Mouse (Mus musculus): ENCODE results near the gene Ogdh.
A peak's percentile ranks its signal among the peaks of the same experiment; 100 is the strongest.
"Not testable (repeated sequence)": the region's sequence is repeated elsewhere in the genome, so short reads cannot be mapped to it uniquely, and the experiment has no call there.

Gene Ogdh

GRCm38 (mm10) chr11:6291401-6292115 is at the start of gene Ogdh:
Ogdh (plus strand) TSS chr11:6291633.
- DNase-seq (ENCODE audit: low spot score in 2 of 2), result peak; percentile 98 to 99

GRCm38 (mm10) chr11:6244707-6245106 is 46.7 kb upstream of the Ogdh start:
- DNase-seq (ENCODE audit: low spot score in 2 of 2), result no peak

- no peak for DNase-seq (ENCODE audit: low spot score in 2 of 2)
Measured at GRCm38 (mm10) chr11:6252248-6252647, 39.2 kb upstream of the Ogdh start.

GRCm38 (mm10) chr11:6252824-6253223 is 38.6 kb upstream of the Ogdh start:
- DNase-seq (ENCODE audit: low spot score in 2 of 2), result no peak

- not testable (repeated sequence) for DNase-seq (ENCODE audit: low spot score in 2 of 2)
Measured at GRCm38 (mm10) chr11:6254602-6255001, 36.8 kb upstream of the Ogdh start.

GRCm38 (mm10) chr11:6256490-6257072 is 34.9 kb upstream of the Ogdh start:
- DNase-seq (ENCODE audit: low spot score in 2 of 2), result no peak

GRCm38 (mm10) chr11:6259413-6259812 is 32.0 kb upstream of the Ogdh start:
- DNase-seq (ENCODE audit: low spot score in 2 of 2), result no peak

- peak; percentile 85 to 88 for DNase-seq (ENCODE audit: low spot score in 2 of 2)
Measured at GRCm38 (mm10) chr11:6261434-6262082, 29.9 kb upstream of the Ogdh start.

GRCm38 (mm10) chr11:6266621-6267020 is 24.8 kb upstream of the Ogdh start:
- DNase-seq (ENCODE audit: low spot score in 2 of 2), result no peak

- DNase-seq (ENCODE audit: low spot score in 2 of 2), result peak; percentile 93 to 97
Measured at GRCm38 (mm10) chr11:6267320-6268254, 23.8 kb upstream of the Ogdh start, which contains the start of gene Ddx56. Ddx56 (minus strand) TSS chr11:6267772.

GRCm38 (mm10) chr11:6273607-6274006 is 17.8 kb upstream of the Ogdh start:
- DNase-seq (ENCODE audit: low spot score in 2 of 2), result no peak

GRCm38 (mm10) chr11:6274387-6275093 is 16.9 kb upstream of the Ogdh start, which contains the start of gene Tmed4:
Tmed4 (minus strand) TSS chr11:6274870.
- peak; percentile 98 to 99 for DNase-seq (ENCODE audit: low spot score in 2 of 2)

- no peak for DNase-seq (ENCODE audit: low spot score in 2 of 2)
Measured at GRCm38 (mm10) chr11:6275094-6275484, 16.3 kb upstream of the Ogdh start.

GRCm38 (mm10) chr11:6276466-6276865 is 15.0 kb upstream of the Ogdh start:
- no peak for DNase-seq (ENCODE audit: low spot score in 2 of 2)

- DNase-seq (ENCODE audit: low spot score in 2 of 2), result no peak
Measured at GRCm38 (mm10) chr11:6282940-6283339, 8.5 kb upstream of the Ogdh start.

GRCm38 (mm10) chr11:6290138-6290537 is 1.3 kb upstream of the Ogdh start:
- DNase-seq (ENCODE audit: low spot score in 2 of 2), result no peak

GRCm38 (mm10) chr11:6290883-6291282 is 550 bp upstream of the Ogdh start:
- DNase-seq (ENCODE audit: low spot score in 2 of 2), result no peak

GRCm38 (mm10) chr11:6292116-6292987 is 919 bp downstream of the Ogdh start:
- DNase-seq (ENCODE audit: low spot score in 2 of 2), result peak; percentile 74 to 81

GRCm38 (mm10) chr11:6292988-6293349 is 1.5 kb downstream of the Ogdh start:
- DNase-seq (ENCODE audit: low spot score in 2 of 2), result no peak

- no peak for DNase-seq (ENCODE audit: low spot score in 2 of 2)
Measured at GRCm38 (mm10) chr11:6293601-6294000, 2.2 kb downstream of the Ogdh start.

Data from right cerebral cortex, adult 2 months (tissue).